Mouse (Mus musculus) cerebellum, postnatal 10 days (tissue): ENCODE results near the gene Sult3a2.
"Not testable (repeated sequence)": the region's sequence is repeated elsewhere in the genome, so short reads cannot be mapped to it uniquely, and the experiment has no call there.

Source experiments
- DNase-seq, 2 experiments: peaks; one replicate each; pipeline ENCODE4 v3.0.0; 2021; ENCODE audit warnings: mixed read lengths in 2 of 2

Gene Sult3a2

DNA sequence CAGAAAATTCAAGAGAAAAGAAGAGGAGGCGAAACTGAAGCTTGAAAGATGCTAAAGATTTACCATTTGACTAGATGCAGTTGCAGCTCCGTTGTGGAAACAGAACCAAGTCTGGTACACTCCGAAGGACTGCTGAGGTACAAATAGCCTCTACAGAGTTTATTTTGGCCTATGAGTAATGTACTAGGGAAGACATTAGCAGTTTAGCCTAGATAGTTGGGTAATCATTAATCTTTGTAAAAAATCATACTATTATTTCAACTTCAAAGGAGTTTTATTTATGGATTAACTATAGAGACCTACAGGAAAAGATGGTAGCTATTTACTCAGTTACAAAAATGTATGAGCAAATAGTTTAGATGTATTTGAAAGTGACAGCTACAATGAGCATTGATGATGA, at the start of gene Sult3a2:
Gene Sult3a2 (minus strand): TSS at position 101 of the 400 bp plus-strand sequence.
- no peak for DNase-seq

DNA sequence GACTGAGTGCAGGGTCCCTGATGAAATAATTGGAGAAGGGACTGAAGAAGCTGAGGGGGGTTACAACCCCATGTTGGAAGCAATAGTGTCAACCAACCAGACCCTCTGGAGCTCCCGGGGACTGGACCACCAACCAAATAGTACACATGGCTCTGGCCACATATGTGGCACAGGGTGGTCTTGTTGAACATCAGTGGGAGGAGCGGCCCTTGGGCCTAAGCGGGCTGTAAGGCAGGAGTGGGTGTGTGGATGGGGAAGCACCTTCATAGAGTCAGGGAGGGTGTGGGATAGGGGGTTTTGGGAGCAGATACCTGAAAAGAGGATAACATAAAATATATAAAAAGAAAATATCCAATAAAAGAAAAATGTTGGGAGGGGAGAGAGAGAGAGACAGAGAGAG, 34.4 kb upstream of the Sult3a2 start:
- DNase-seq, result no peak

DNA sequence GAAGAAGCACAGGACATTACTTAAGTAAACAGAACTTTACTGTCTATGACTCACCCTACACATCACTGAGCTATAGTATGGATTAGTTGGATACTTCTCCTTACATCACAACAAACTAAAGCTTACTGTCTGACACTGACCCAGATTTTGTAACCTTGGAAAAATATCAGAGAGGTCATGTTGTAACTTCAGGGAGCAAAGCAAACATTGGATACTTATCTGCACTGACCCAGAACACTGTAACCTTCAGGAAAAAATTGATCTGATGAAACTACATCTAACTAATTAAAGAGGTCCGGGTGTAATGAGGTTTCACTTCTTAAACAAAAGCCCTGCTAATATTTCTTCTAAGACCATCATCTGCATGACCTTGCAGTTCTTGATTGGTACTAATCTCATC, 30.4 kb upstream of the Sult3a2 start:
- DNase-seq, result no peak

DNA sequence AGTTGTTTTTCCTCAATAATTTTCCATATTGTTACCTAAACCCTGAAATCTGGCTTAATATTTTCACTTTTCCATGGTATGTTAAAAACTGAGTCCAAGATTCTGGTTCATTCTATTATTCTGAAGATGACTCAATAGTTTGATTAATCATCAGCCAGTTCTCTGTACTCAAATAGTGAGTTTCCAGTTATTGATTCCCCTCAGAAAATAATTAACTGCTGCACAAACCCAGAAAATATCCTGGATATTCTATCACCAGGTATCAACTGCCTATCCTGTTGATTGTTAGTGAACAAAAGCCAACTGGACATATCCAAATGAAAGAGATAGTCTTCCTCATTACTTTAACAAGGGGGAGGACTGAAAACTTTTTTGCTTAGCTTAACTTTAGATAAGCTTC, 27.8 kb upstream of the Sult3a2 start:
- no peak for DNase-seq

DNA sequence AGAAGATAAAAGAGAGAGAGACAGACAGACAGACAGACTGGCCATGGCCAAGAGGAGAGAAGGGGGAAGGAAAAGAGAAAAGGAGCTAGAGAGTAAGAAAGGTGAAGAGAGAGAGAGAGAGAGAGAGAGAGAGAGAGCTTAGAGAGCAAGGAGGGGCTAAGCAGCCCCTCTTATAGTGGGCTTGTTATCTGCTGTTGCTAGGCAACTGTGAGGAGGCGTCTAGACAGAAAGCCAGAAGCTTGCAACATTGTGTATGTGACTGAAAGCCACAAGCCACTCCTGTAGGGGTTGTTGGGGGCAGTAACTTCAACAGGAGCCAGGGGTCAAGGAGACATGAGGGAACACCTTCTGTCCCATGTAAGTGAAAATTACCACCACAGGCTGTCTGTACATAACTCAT, 25.3 kb upstream of the Sult3a2 start:
- DNase-seq, result no peak

DNA sequence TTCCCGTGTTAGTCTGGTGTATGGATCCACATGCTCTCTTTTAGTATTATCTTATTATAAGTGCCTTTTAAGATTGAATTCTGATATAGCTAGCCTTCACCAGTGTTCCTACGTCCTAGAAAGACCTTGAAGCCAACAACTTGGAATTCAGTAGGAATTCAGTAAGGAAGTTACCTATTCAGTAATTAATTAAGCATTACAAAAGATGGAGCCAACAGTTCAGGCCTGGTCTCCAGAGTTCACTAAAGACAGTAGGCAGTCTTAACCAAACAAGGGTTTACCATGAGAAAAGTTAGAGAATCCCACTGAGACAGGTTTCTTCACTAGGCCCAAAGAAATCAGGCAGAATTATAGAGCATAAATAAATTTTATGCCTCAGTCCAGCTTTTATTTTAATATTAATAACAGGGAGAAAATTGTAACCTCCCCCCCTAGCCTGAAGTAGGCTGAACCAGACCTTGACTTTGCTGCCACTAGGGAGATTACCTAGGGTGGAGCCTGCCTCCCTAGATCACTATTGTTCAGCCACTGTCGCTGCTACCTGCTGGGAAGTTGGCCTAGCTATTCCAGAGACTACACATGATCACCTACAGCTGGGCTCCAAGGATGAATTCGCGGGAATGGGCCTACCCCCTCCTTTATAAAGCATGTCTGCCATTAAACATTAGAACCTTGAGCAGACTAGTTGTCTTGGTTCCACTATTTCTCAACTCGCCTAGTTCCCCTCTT, 10.9 kb upstream of the Sult3a2 start:
- DNase-seq, result not testable (repeated sequence)

DNA sequence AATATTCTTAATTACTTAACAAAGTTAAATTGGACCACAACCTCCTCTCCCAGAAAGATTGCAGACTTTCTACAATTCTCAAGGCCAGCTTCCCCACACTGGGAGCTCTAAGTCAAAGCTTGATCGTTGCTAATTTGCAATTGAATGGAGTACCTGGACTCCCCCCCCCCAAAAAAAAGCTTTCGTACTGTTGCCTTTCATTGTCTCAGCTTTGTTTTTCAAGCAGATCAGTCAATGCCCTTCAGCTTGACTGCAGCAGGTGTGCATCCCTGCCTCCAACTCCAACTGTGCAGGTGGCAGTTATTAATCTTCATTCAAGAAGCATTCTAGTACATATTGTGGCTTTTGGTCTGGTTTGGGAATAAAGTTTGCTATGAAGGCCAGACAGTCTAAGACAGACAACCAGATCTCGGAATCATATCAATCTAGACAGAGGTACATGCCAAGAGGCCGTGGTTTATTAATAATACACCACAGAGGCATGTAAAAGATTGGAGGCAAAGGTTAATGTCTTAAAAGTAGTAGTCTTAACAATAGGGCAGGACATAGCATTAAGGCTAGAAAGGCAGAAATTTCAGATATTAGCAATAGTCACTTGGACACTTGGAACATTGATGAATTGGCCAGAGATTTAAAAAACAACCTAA, 9.9 kb upstream of the Sult3a2 start:
- not testable (repeated sequence) for DNase-seq

DNA sequence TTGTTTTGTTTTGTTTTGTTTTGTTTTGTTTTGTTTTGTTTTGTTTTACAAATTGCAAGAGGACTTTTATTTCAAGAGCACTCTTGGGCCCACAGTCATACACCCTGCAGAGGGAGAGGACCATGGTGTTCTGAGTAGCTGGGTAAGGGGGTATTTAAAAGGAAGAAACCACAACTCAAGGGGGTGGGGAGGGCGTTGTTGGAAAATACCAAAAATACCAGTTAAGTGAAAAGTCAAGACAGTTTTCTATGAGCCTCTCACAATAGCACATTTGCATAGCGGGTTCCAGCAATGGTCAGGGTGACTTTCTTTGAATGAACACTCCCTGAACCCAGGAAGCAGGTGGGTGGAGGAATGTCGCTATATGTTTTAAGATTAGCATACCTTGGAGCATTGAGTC, 5.7 kb upstream of the Sult3a2 start:
- not testable (repeated sequence) for DNase-seq

DNA sequence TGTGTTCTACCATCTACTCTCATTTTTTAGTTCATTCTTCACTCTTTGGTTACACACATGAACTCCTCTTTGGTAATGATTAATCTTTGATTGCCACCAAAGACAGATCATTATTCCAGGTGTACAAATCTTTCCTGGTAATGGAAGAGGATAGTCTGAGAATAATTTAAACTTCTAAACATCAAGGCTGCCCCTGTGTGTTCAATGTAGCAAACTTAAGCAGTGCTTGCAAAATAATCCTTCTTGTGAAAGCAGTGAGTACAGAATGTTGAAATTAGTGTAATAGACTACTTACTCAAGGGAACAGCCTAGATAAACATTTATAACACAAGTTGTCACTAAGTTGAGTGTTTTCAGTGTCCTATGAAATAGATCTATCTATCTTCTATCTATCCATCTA, 1.0 kb upstream of the Sult3a2 start:
- no peak for DNase-seq

DNA sequence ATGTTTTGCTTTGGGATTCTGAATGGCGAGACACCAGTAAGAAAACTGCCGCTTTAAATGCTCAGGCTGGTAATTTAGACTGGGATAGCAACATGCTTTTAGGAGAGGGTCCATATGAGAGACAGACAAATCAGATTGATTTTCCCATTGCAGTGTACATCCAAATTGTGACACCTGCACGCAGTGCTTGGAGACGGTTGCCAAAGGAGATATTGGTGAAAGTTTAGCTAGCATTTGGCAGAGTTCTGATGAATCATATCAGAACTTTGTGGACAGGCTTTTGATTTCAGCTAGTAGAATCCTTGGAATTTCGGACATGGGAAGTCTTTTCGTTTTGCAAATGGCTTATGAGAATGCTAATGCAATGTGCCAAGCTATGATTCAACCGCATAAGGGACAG, 51.3 kb downstream of the Sult3a2 start:
- DNase-seq, result not testable (repeated sequence)

DNA sequence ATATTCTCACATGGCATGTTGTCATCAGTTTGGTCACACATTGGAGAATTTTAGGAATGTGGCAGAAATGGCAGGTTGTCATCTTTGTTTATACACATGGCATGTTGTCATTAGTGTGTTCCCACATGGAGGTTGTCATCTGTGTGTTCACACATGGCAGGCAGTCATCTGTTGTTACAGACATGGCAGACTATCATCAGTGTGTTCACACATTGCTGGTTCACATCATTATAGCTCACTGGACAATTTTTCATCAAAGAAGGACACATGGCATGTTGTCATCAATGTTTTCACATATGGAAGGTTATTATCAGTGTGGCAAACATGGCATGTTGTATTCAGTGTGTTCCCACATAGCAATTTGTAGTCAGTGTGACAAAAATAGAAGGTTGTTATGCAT, 53.3 kb downstream of the Sult3a2 start:
- DNase-seq, result no peak

DNA sequence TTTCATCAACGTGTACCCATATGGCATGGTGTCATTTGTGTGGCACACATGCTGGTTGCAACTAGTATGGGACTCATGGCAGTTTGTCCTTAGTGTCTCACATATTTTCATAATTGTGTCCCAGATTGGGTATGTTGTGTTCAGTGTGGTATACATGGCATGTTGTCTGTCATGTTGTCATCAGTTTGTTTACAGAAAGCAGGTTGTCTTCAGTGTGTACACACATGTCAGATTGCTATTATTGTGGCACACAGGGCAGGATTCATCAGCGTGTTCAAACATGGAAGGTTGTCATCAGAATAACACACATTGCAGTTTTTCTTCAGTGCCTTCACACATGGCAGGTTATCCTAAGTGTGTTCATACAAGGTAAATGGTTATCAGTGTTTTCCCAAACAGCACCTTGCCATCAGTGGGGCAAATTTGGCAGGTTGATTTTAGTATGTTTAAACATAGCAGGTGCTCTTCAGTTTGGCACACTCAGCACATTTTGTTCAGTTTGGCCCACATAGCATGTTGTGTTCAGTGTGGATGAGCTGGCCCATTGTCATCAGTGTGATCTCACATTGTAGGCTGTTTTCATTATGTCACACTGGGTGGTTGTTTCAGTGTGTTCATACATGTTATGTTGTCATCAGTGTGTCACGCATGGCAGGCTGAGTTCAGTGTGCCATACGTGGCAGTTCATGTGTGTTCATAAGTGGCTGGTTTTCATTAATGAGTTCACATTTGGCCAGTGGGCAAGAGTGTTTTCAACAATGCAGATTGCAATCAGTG, 53.9 kb downstream of the Sult3a2 start:
- no peak for DNase-seq

DNA sequence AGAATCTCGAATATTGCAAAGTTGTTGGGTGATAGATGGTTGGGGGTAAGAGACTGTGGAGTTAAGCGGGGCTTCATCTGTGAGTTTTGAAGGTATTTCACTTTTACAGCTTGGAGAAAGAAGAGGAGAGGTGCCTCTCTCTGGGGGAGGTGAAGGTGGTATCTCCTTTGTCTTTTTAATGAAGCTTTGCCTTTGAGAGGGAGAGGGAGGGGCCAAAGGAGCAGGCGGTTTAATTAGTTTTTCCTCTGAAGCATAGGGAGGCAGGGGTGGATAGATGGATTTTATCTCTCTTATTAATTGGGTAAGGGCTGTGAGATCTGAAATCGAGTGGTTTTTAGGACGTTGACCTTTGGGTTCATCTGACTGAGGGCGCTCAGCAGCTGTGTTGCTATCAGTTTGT, 62.7 kb downstream of the Sult3a2 start:
- no peak for DNase-seq

DNA sequence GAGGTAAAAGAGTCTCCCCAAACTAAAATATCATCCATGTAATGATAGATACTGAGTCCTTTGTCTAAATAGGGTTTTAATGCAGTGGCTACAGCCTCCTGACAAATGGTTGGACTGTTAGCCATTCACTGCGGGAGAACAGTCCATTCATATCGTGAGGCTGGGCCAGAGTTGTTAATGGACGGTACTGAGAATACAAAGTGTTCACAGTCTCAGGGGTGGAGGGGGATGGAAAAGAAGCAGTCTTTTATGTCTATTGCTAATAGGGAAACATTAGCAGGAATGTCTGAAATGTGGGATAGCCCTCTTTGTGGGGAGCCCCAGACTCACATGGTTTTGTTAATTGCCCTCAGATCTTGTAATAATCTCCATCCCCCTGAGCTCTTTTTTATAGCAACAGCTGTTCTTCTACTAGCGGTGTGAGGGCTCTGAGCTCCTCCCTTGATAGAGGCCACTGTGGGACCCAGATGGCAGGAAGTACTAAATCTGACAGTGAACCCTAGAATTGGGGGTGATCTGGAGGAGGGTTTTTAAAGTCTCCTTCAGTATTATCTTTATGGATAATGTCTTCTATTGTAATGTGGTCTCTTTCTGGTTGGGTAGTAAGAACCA, 64.6 kb downstream of the Sult3a2 start:
- no peak for DNase-seq
